Mouse (Mus musculus) A20 (cell line): ENCODE data around the gene Dscaml1.

Experiments used
- DNase-seq: peaks from one replicate; pipeline ENCODE4 v3.0.0-alpha.2; 2011; ENCODE audit warnings: low read depth, low spot score

The Dscaml1 gene

DNA sequence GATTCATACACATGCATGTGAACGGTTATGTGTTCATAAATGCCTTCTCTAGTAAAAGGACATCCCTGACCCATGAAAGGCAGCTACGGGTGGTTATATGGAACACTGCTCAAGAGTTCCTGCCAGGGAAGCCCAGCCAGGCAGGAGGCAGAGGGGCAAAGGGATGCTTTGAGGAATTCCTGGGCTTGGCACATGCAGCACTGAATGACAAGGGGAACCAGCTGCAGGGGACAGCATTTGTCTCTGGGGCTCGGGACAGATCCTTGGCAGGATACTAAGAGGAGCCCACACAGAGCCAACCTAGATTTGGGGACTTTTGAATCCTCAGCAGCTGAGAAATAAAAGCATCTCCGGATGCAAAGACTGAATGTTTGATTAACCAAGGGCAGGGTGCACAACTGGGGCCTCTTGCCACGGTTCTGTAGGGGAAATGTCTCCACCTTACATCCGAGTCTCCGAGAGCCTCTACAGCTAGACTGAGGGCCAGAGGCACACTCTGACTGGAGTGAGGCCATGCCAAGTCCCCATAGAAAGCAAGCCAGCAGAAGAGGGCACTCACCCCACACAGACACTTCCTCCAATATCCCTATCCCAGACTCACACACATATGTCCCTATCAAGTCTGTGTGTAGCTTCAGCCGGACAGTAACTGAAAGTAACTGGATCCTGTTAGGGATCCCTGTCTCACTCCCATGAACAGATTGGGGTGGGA is 251.7 kb downstream of the Dscaml1 start:
- no peak for DNase-seq

DNA sequence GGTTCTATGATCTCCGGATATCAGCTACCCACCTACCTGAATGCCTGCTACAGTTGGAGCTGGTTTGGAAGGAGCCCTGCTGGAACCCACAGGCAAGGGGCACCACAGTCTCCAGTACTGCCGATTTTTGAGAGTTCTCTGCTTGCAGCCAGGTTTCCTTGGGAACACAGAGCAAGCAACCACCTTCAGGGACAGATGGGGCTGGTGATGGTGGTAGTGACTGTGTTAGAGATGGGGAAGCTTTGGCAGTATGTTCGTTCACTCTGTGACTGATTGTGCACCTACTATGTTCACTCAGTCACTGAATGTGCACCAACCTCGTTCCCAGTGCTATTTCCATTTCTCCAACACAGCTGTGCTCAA is 252.2 kb downstream of the Dscaml1 start:
- no peak for DNase-seq

DNA sequence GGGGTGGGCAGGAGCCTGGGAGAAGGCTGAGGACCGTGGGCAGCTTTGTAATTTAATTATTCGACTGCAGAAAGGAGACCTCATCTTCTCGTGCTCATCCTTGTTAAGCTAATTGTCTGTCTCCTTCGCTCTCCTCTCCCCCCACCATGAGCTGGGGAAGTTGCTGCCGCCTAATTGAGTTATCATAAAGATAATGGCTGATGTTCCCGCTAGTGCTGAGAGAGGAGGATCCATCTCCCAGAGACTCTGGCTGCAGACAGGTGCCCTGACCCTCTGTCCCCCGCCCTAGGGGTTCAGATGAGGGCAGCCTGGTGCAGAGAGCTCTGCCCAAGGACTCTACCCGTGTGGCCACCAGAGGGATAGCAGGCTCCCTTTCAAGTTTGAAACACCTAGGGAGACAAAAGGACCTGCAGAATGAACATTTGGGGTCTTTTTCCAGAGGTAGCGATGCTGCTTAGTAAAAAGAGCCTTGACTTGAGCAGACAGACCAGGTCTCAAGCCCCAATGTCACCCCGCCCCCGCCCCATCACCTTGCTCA is 256.1 kb downstream of the Dscaml1 start:
- DNase-seq = no peak

GRCm38 (mm10) chr9:45693424-45694237 is 267.2 kb downstream of the Dscaml1 start:
- no peak for DNase-seq

- no peak for DNase-seq
These were observed 267.8 kb downstream of the Dscaml1 start for GRCm38 (mm10) chr9:45694256-45694655.

GRCm38 (mm10) chr9:45699171-45699570 is 272.7 kb downstream of the Dscaml1 start:
- no peak for DNase-seq

- DNase-seq = no peak
These were observed 276.8 kb downstream of the Dscaml1 start for GRCm38 (mm10) chr9:45703236-45703635.

GRCm38 (mm10) chr9:45704441-45704840 is 278.0 kb downstream of the Dscaml1 start:
- no peak for DNase-seq

- DNase-seq = peak; percentile 10
These were observed 283.9 kb downstream of the Dscaml1 start for GRCm38 (mm10) chr9:45710300-45710699.

DNA sequence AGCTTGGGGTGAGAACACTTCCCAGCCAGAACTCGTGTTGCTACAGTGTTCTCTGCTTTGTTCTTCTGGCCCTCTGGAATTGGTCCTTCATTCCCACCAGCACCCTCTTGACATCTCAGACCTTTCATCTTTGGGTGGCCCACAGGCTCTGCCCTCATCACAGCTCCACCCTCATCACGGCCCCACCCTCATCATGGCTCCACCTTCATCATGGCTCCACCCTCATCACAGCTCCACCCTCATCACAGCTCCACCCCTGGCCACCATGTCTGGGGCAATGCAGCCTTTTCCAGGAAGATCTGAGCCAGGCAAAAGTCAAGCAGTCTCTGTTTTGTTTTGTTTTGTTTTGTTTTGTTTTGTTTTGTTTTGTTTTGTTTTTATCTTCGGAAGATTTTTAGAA is 289.0 kb downstream of the Dscaml1 start:
- DNase-seq = peak; percentile 24

- DNase-seq = no peak
These were observed 293.6 kb downstream of the Dscaml1 start for GRCm38 (mm10) chr9:45719997-45720396.

DNA sequence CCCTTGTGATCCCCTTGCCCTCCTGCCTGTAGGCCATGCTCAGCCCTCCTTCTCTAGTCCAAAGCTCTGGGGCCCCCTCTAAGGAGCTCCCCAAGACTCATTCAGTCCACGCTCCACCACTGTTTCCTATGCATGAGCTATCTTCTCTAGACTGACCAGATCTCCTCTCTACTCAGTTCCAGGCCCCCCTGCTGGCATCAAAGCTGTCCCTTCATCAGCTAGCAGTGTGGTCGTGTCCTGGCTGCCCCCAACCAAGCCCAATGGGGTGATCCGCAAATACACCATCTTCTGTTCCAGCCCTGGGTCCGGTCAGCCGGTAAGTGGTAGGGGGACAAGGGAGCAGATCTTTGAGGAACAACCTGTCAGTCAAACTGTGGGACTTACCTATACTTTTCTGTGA is 305.4 kb downstream of the Dscaml1 start:
- DNase-seq = no peak

DNA sequence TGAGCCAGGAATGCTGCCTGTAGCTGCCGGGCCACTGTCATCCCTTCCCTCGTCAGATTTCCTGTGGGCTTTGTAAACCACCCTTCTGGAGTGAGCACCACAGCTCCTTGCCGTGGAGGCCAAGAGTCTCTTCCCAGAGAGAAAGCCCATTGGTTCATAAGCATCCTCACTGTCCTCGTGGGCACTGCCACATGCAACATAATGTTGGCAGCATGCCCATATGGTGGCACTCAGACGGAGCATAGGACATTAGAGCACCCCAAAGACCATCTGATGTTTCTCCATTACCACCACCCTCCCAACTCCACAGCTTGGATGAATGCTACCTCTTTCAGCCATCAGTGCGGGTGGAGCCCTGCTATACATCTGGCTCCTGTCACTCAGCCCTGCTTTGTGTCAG is 306.8 kb downstream of the Dscaml1 start:
- no peak for DNase-seq

DNA sequence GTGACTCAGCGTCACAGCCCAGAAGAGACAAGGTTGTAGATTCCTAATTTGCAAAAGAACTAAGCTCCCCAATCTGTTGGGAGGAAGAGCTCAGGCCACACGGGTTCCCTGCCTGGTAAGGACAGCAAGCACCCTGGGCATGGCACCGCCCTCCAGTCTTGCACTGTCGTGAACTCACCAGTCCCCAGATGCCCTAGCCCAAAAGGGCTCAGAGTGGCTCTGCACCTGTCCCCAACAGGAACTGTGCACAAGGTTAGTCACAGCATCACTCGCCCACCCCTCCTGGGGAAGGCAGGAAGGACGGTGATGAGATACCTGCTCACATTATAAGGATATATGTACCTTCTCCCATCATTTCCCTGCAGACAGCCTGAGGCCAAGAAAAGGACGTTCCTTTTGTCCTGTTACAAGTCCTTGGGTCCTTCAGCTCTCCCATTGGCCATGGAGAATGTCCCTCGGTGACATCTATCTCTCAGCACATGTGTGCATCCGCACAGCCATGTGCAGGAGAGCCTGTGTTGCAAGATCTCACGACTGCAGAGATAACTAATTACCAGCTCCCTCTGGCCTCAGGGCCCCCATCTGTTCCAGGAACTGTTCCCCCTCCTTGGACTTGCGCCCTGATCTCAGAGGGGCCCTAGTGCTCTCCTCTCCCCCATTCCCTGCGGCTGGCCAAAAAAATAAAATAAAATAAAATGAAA is 312.7 kb downstream of the Dscaml1 start:
- no peak for DNase-seq

DNA sequence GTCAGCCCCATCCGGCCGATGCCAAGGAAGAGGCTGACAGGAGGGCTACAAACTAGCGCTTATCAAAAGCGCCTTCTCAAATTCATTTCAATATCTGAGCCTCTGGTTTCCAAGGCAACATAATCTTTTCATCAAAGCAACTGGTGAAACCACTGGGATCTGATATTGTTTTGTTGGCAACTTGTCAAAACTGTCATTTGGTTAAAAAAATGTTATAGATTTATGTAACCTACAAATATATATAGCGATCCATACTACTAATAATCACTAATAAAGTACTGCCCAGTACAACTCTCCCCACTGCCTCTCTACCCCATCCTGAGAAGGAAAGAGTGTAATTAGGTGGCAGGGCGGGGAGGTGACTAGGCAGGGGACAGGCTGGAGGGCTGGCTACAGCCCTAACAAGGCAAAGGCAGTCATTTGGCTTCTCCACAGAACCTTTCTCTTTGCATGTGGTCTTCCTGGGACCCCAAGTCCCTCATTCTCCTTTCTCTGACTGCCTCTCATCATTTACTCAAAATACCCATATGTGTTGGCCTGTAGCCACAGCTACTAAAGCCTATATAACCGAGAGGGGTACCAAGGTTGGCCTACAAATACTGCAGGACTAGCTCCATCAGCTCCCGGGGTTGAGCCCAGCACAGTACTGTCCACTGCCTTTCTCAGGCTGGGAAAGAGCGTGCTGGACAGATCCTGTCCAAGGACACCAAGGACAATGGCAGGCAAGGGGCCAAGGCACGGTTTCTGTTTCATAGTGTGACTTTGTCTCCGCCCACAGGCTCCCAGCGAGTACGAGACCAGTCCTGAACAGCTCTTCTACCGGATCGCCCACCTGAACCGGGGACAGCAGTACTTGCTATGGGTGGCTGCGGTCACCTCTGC is 313.5 kb downstream of the Dscaml1 start:
- no peak for DNase-seq

- DNase-seq = peak; percentile 7
These were observed 314.2 kb downstream of the Dscaml1 start for GRCm38 (mm10) chr9:45740584-45740980.

DNA sequence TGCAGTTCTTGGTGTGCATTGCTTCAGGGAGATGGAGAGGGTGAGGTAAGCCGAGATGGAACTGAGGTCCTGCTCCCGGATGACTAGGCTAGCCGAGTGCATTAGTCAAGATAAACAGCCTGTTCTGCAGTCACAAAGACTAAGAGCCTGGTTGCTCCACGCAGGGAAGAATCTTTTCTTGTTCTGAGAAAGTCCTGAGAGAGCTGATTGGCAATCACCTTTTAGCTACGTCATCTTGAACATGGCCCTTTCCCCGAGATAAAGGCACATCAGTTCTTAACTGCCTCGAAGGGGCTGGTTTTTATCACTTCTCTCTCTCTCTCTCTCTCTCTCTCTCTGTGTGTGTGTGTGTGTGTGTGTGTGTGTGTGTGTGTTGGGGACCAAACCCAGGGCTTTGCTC is 319.0 kb downstream of the Dscaml1 start:
- DNase-seq = no peak

- DNase-seq = no peak
These were observed 323.5 kb downstream of the Dscaml1 start for GRCm38 (mm10) chr9:45749917-45750316.

DNA sequence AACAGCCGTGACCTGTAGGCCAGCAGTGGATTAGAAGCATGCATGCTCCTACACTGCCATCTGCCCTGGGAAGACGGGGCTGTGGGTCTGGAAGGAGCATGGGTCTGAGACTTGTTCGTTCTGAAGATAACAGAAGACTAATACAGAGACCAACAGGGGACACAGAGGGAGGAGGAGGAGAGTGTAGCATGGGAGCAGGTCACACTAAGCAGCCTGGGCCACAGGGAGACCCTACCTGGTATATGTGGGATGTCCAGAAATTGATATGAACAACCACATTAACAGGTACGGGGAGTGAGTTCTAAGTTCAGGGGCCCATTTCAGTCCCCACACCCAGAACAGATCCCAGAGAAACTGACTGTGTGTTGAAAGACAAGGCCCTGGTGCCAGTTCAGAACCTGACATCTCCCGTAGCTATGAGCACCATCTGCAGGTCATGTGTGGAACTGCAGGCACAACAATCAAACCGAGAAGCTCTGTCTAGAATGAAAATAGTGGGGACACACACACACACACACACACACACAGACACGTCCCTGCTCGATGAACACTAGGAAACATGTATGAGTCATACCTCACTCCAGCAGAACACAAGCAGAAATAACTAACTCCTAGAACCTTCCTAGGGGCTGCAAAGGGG is 328.1 kb downstream of the Dscaml1 start:
- peak; percentile 63 for DNase-seq

GRCm38 (mm10) chr9:45766195-45766594 is 339.8 kb downstream of the Dscaml1 start:
- no peak for DNase-seq

- DNase-seq = no peak
These were observed 340.7 kb downstream of the Dscaml1 start for GRCm38 (mm10) chr9:45767155-45767554.
